Mouse (Mus musculus): ENCODE results near the gene Olfr661. TPM values are rescaled to one million over a fixed set of nuclear protein-coding genes. Genes with fewer than 3 reads are reported as not detected.

Olfr661 gene
- not detected in 2 replicates for total RNA-seq (2014; rRNA removed)
- polyA plus RNA-seq (2015; fragmentation: Nextera tagmentation; extraction: Ambion mirVana) = not detected in 2 replicates

- H3K4me1 ChIP-seq (ENCODE audit: insufficient read depth, low read length) = no peaks in the 10 kb centered on the region
- H3K4me2 ChIP-seq (ENCODE audit: low read depth, low read length, poor library complexity, severe bottlenecking) = no peak within 1 kb of the TSS
- H3K9ac ChIP-seq (replicated peaks; ENCODE audit: low read length, poor library complexity, severe bottlenecking) = no peak within 1 kb of the TSS
- H3K4me3 ChIP-seq (ENCODE audit: low read depth, low read length) = no peak within 1 kb of the TSS
- no peak within 1 kb of the TSS for H3K27ac ChIP-seq (ENCODE audit: low read depth, low read length)
- TF ChIP-seq CTCF (IDR thresholded peaks at IDR 0.05) = no peak
- ATAC-seq (ENCODE audit: low FRiP score) (no peak), DNase-seq (ENCODE audit: low spot score) (no peak)
- H3K36me3 ChIP-seq (ENCODE audit: insufficient read depth, low read length) = no peaks in the 10 kb centered on the region
- H3K27me3 ChIP-seq (ENCODE audit: insufficient read depth, low read length) = no peaks in the 10 kb centered on the region
- 92% methylated on average over 2 of the region's 2 CpGs for WGBS
- H3K9me3 ChIP-seq (ENCODE audit: low read length) = no peaks in the 10 kb centered on the region
These were observed at the start of gene Olfr661 for GRCm38 (mm10) chr7:104686201-104686600. TSS of gene Olfr661 (plus strand) at chr7:104686501.

GRCm38 (mm10) chr7:104646841-104647482 is 39.3 kb upstream of the Olfr661 start, which contains the start of gene Olfr658:
TSS of gene Olfr658 (minus strand) at chr7:104647305.
- Histone ChIP-seq H3K36me3 (ENCODE audit: insufficient read depth, low read length) (no peaks in the 10 kb centered on the region), H3K9me3 (ENCODE audit: low read length) (no peaks in the 10 kb centered on the region), H3K4me3 (ENCODE audit: low read depth, low read length) (peak within 1 kb of the TSS; percentile 18), H3K27ac (ENCODE audit: low read depth, low read length) (no peak within 1 kb of the TSS), H3K9ac (replicated peaks; ENCODE audit: low read length, poor library complexity, severe bottlenecking) (no peak within 1 kb of the TSS), H3K4me1 (ENCODE audit: insufficient read depth, low read length) (no peaks in the 10 kb centered on the region), H3K4me2 (ENCODE audit: low read depth, low read length, poor library complexity, severe bottlenecking) (peak within 1 kb of the TSS; percentile 39; the same call in 1 of the 2 replicates), H3K27me3 (ENCODE audit: insufficient read depth, low read length) (no peaks in the 10 kb centered on the region)
- peak; percentile 51 for DNase-seq (ENCODE audit: low spot score)
- WGBS = 29% methylated on average over 21 of the region's 22 CpGs
- peak; percentile 73 for ATAC-seq (ENCODE audit: low FRiP score)
- TF ChIP-seq CTCF (IDR thresholded peaks at IDR 0.05) = peak; percentile 71

GRCm38 (mm10) chr7:104666453-104666852 is 19.8 kb upstream of the Olfr661 start, which contains the start of gene Olfr659:
TSS of gene Olfr659 (plus strand) at chr7:104666753.
- 90% methylated on average over 3 of the region's 3 CpGs for WGBS

More at GRCm38 (mm10) chr7:104666453-104666852, 19.8 kb upstream of the Olfr661 start, which contains the start of gene Olfr659:
- H3K9me3 ChIP-seq (ENCODE audit: low read length) = no peaks in the 10 kb centered on the region
- H3K36me3 ChIP-seq (ENCODE audit: insufficient read depth, low read length) = no peaks in the 10 kb centered on the region
- no peaks in the 10 kb centered on the region for H3K4me1 ChIP-seq (ENCODE audit: insufficient read depth, low read length)
- TF ChIP-seq CTCF (IDR thresholded peaks at IDR 0.05) = no peak
- H3K27ac ChIP-seq (ENCODE audit: low read depth, low read length) = no peak within 1 kb of the TSS
- H3K4me3 ChIP-seq (ENCODE audit: low read depth, low read length) = no peak within 1 kb of the TSS
- no peaks in the 10 kb centered on the region for H3K27me3 ChIP-seq (ENCODE audit: insufficient read depth, low read length)
- no peak within 1 kb of the TSS for H3K4me2 ChIP-seq (ENCODE audit: low read depth, low read length, poor library complexity, severe bottlenecking)
- no peak within 1 kb of the TSS for H3K9ac ChIP-seq (replicated peaks; ENCODE audit: low read length, poor library complexity, severe bottlenecking)
- ATAC-seq (ENCODE audit: low FRiP score) (no peak), DNase-seq (ENCODE audit: low spot score) (no peak)

Other genes starting within 250 kb of the Olfr661 start
- 1.5 and 1.7 TPM in 2 replicates for gene Trim30a, start 221.3 kb upstream of the Olfr661 start, total RNA-seq (2014; rRNA removed)
- gene Trim30a, start 221.3 kb upstream of the Olfr661 start, polyA plus RNA-seq (2015; fragmentation: Nextera tagmentation; extraction: Ambion mirVana) = 0.73 and 0.94 TPM in 2 replicates
- gene Trim30d, start 178.7 kb upstream of the Olfr661 start, total RNA-seq (2014; rRNA removed) = 1.7 and 1.9 TPM in 2 replicates
- gene Trim30d, start 178.7 kb upstream of the Olfr661 start, polyA plus RNA-seq (2015; fragmentation: Nextera tagmentation; extraction: Ambion mirVana) = 0.90 and 1.1 TPM in 2 replicates
- gene Olfr651, start 136.4 kb upstream of the Olfr661 start, total RNA-seq (2014; rRNA removed) = not detected in 2 replicates
- gene Olfr651, start 136.4 kb upstream of the Olfr661 start, polyA plus RNA-seq (2015; fragmentation: Nextera tagmentation; extraction: Ambion mirVana) = not detected in 2 replicates
- not detected in 2 replicates for gene Olfr652, start 125.6 kb upstream of the Olfr661 start, total RNA-seq (2014; rRNA removed)
- not detected in 2 replicates for gene Olfr652, start 125.6 kb upstream of the Olfr661 start, polyA plus RNA-seq (2015; fragmentation: Nextera tagmentation; extraction: Ambion mirVana)
- gene Olfr653, start 109.2 kb upstream of the Olfr661 start, total RNA-seq (2014; rRNA removed) = not detected in 2 replicates
- gene Olfr653, start 109.2 kb upstream of the Olfr661 start, polyA plus RNA-seq (2015; fragmentation: Nextera tagmentation; extraction: Ambion mirVana) = not detected in 2 replicates
- not detected in 2 replicates for gene Olfr654, start 99.5 kb upstream of the Olfr661 start, total RNA-seq (2014; rRNA removed)
- not detected in 2 replicates for gene Olfr654, start 99.5 kb upstream of the Olfr661 start, polyA plus RNA-seq (2015; fragmentation: Nextera tagmentation; extraction: Ambion mirVana)
- gene Olfr655, start 84.7 kb upstream of the Olfr661 start, total RNA-seq (2014; rRNA removed) = 0.38 TPM in 1 of 2 replicates, not detected in the other
- gene Olfr655, start 84.7 kb upstream of the Olfr661 start, polyA plus RNA-seq (2015; fragmentation: Nextera tagmentation; extraction: Ambion mirVana) = not detected in 2 replicates
- gene Olfr656, start 72.5 kb upstream of the Olfr661 start, total RNA-seq (2014; rRNA removed) = not detected in 2 replicates
- gene Olfr656, start 72.5 kb upstream of the Olfr661 start, polyA plus RNA-seq (2015; fragmentation: Nextera tagmentation; extraction: Ambion mirVana) = not detected in 2 replicates
- not detected in 2 replicates for gene Olfr657, start 61.7 kb upstream of the Olfr661 start, total RNA-seq (2014; rRNA removed)
- gene Olfr657, start 61.7 kb upstream of the Olfr661 start, polyA plus RNA-seq (2015; fragmentation: Nextera tagmentation; extraction: Ambion mirVana) = not detected in 2 replicates
- 0.05 and 0.42 TPM in 2 replicates for gene Olfr658, start 39.2 kb upstream of the Olfr661 start, total RNA-seq (2014; rRNA removed)
- 0.20 and 0.25 TPM in 2 replicates for gene Olfr658, start 39.2 kb upstream of the Olfr661 start, polyA plus RNA-seq (2015; fragmentation: Nextera tagmentation; extraction: Ambion mirVana)
- not detected in 2 replicates for gene Olfr659, start 19.7 kb upstream of the Olfr661 start, total RNA-seq (2014; rRNA removed)
- gene Olfr659, start 19.7 kb upstream of the Olfr661 start, polyA plus RNA-seq (2015; fragmentation: Nextera tagmentation; extraction: Ambion mirVana) = not detected in 2 replicates
- gene Usp17le, start 91.0 kb downstream of the Olfr661 start, total RNA-seq (2014; rRNA removed) = not detected in 2 replicates
- gene Usp17le, start 91.0 kb downstream of the Olfr661 start, polyA plus RNA-seq (2015; fragmentation: Nextera tagmentation; extraction: Ambion mirVana) = not detected in 2 replicates
- gene Usp17lb, start 156.1 kb downstream of the Olfr661 start, total RNA-seq (2014; rRNA removed) = not detected in 2 replicates
- not detected in 2 replicates for gene Usp17lb, start 156.1 kb downstream of the Olfr661 start, polyA plus RNA-seq (2015; fragmentation: Nextera tagmentation; extraction: Ambion mirVana)
- gene Usp17la, start 170.5 kb downstream of the Olfr661 start, total RNA-seq (2014; rRNA removed) = not detected in 2 replicates
- not detected in 2 replicates for gene Usp17la, start 170.5 kb downstream of the Olfr661 start, polyA plus RNA-seq (2015; fragmentation: Nextera tagmentation; extraction: Ambion mirVana)
- not detected in 2 replicates for gene Olfr665, start 191.5 kb downstream of the Olfr661 start, total RNA-seq (2014; rRNA removed)
- gene Olfr665, start 191.5 kb downstream of the Olfr661 start, polyA plus RNA-seq (2015; fragmentation: Nextera tagmentation; extraction: Ambion mirVana) = not detected in 2 replicates
- gene Olfr666, start 209.5 kb downstream of the Olfr661 start, total RNA-seq (2014; rRNA removed) = not detected in 2 replicates
- gene Olfr666, start 209.5 kb downstream of the Olfr661 start, polyA plus RNA-seq (2015; fragmentation: Nextera tagmentation; extraction: Ambion mirVana) = not detected in 2 replicates
- gene Olfr667, start 235.0 kb downstream of the Olfr661 start, total RNA-seq (2014; rRNA removed) = not detected in 2 replicates
- not detected in 2 replicates for gene Olfr667, start 235.0 kb downstream of the Olfr661 start, polyA plus RNA-seq (2015; fragmentation: Nextera tagmentation; extraction: Ambion mirVana)
- not detected in 2 replicates for gene Olfr668, start 241.6 kb downstream of the Olfr661 start, total RNA-seq (2014; rRNA removed)
- gene Olfr668, start 241.6 kb downstream of the Olfr661 start, polyA plus RNA-seq (2015; fragmentation: Nextera tagmentation; extraction: Ambion mirVana) = not detected in 2 replicates
- gene Olfr669, start 247.7 kb downstream of the Olfr661 start, total RNA-seq (2014; rRNA removed) = not detected in 2 replicates
- gene Olfr669, start 247.7 kb downstream of the Olfr661 start, polyA plus RNA-seq (2015; fragmentation: Nextera tagmentation; extraction: Ambion mirVana) = not detected in 2 replicates